Mouse (Mus musculus): ENCODE data around the gene Ttc7b. TPM values are rescaled to one million over a fixed set of nuclear protein-coding genes. Genes with fewer than 3 reads are reported as not detected.

Ttc7b gene
- polyA plus RNA-seq, 1 experiment, result 18.2 TPM

DNA sequence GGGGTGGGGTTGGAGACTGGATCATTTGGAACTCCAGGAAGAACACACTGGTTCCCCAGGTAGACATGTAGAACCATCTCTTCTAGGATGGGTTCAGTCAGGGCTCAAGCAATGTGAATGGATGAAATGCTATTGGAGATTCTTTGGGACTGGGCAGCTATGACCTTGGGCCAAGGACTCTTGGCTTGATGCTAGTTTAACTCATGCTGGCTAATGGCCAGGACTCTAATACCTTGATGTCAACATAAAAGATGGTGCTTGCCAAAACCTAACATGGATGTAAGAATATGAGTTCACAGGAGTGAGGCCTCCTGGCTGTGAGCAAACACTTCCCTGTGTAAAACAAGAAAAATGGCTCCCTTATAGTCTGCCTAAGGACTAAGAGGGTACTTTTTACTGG, 138.1 kb downstream of the Ttc7b start:
- no peak overlapping the region for H3K4me2 ChIP-seq (ENCODE audit: low read depth)
- no peaks in the 10 kb centered on the region for H3K79me2 ChIP-seq (ENCODE audit: control insufficient read depth, insufficient read depth)
- peaks cover 26% of the 10 kb centered on the region for H3K36me3 ChIP-seq (ENCODE audit: control insufficient read depth, insufficient read depth)
- no peak overlapping the region for H3K4me3 ChIP-seq
- no peaks in the 10 kb centered on the region for H3K27me3 ChIP-seq (ENCODE audit: control insufficient read depth, insufficient read depth, insufficient read length)
- TF ChIP-seq TCF3 (IDR thresholded peaks at IDR 0.05; ENCODE audit: insufficient read length, low read depth), result no peak
- no peak for TF ChIP-seq SRF (IDR thresholded peaks at IDR 0.05; ENCODE audit: control insufficient read depth, insufficient read length, low read depth)
- TF ChIP-seq MYOD1 (IDR thresholded peaks at IDR 0.05; ENCODE audit: control insufficient read depth in 1 of 3, insufficient read length in 2 of 3, low read depth in 2 of 3), result no peak
- TF ChIP-seq TCF12 (IDR thresholded peaks at IDR 0.05; ENCODE audit: insufficient read depth, poor library complexity, severe bottlenecking), result no peak
- TF ChIP-seq REST (IDR thresholded peaks at IDR 0.05; ENCODE audit: insufficient read depth, insufficient read length), result no peak
- no peak for TF ChIP-seq CEBPB (IDR thresholded peaks at IDR 0.05; ENCODE audit: insufficient read depth, poor library complexity, severe bottlenecking)
- TF ChIP-seq MAX (IDR thresholded peaks at IDR 0.05; ENCODE audit: low read depth), result no peak
- TF ChIP-seq POLR2AphosphoS2 (IDR thresholded peaks at IDR 0.05; ENCODE audit: insufficient read length, low read depth), result no peak
- TF ChIP-seq POLR2A (IDR thresholded peaks at IDR 0.05; ENCODE audit: insufficient read length, low read depth), result no peak
- TF ChIP-seq USF1 (IDR thresholded peaks at IDR 0.05; ENCODE audit: low read depth), result no peak
- no peak for TF ChIP-seq MYOG (IDR thresholded peaks at IDR 0.05; ENCODE audit: control insufficient read depth in 1 of 3, insufficient read depth in 1 of 3, insufficient read length in 2 of 3, low read depth in 2 of 3)
- no peak for TF ChIP-seq E2F4 (IDR thresholded peaks at IDR 0.05; ENCODE audit: insufficient read depth)
- H3ac ChIP-seq (ENCODE audit: control insufficient read depth, insufficient read length), result no peak overlapping the region

GRCm38 (mm10) chr12:100381941-100382340, 138.7 kb downstream of the Ttc7b start:
- Histone ChIP-seq H3K79me2 (ENCODE audit: control insufficient read depth, insufficient read depth) (no peaks in the 10 kb centered on the region), H3K4me3 (no peak overlapping the region), H3K36me3 (ENCODE audit: control insufficient read depth, insufficient read depth) (peaks cover 25% of the 10 kb centered on the region), H3K4me2 (ENCODE audit: low read depth) (no peak overlapping the region), H3ac (ENCODE audit: control insufficient read depth, insufficient read length) (no peak overlapping the region), H3K27me3 (ENCODE audit: control insufficient read depth, insufficient read depth, insufficient read length) (no peaks in the 10 kb centered on the region)
- TF ChIP-seq TCF12 (IDR thresholded peaks at IDR 0.05; ENCODE audit: insufficient read depth, poor library complexity, severe bottlenecking) (no peak), E2F4 (IDR thresholded peaks at IDR 0.05; ENCODE audit: insufficient read depth) (no peak), REST (IDR thresholded peaks at IDR 0.05; ENCODE audit: insufficient read depth, insufficient read length) (no peak), SRF (IDR thresholded peaks at IDR 0.05; ENCODE audit: control insufficient read depth, insufficient read length, low read depth) (no peak), MAX (IDR thresholded peaks at IDR 0.05; ENCODE audit: low read depth) (no peak), TCF3 (IDR thresholded peaks at IDR 0.05; ENCODE audit: insufficient read length, low read depth) (no peak), POLR2AphosphoS2 (IDR thresholded peaks at IDR 0.05; ENCODE audit: insufficient read length, low read depth) (no peak), CEBPB (IDR thresholded peaks at IDR 0.05; ENCODE audit: insufficient read depth, poor library complexity, severe bottlenecking) (no peak), MYOD1 (IDR thresholded peaks at IDR 0.05; ENCODE audit: control insufficient read depth in 1 of 3, insufficient read length in 2 of 3, low read depth in 2 of 3) (no peak), MYOG (IDR thresholded peaks at IDR 0.05; ENCODE audit: control insufficient read depth in 1 of 3, insufficient read depth in 1 of 3, insufficient read length in 2 of 3, low read depth in 2 of 3) (no peak)

DNA sequence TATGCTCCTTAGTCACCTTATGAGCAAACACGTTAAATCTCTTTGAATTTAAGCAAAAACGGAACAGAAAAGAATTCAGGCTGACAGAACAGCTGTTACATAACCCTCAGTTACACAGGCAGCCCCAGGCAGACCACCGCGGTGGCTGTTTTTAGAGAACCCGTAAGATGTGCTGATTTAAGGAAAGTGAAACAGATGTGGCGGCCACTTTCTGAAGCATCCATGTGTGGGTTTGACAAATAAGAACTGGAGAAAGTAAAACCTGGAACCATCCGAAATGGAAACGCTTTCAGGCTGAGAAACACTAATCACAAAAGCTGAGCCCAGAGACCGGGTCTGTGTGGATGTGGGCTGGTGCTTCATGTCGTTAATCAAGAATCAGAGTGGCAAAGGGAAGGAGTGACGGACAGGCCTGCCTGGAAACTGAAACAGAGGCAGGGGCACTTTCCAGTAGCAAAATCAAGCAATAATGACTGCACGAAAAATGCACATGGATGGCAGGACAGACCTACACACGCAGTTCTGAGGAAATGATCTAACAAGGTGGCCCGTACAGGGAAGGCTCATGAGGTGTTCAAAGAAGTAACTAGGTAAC, 139.8 kb downstream of the Ttc7b start:
- TF ChIP-seq POLR2A (IDR thresholded peaks at IDR 0.05; ENCODE audit: insufficient read length, low read depth) (no peak), REST (IDR thresholded peaks at IDR 0.05; ENCODE audit: insufficient read depth, insufficient read length) (no peak), E2F4 (IDR thresholded peaks at IDR 0.05; ENCODE audit: insufficient read depth) (no peak), MYOG (IDR thresholded peaks at IDR 0.05; ENCODE audit: control insufficient read depth in 1 of 3, insufficient read depth in 1 of 3, insufficient read length in 2 of 3, low read depth in 2 of 3) (no peak), USF1 (IDR thresholded peaks at IDR 0.05; ENCODE audit: low read depth) (no peak), TCF12 (IDR thresholded peaks at IDR 0.05; ENCODE audit: insufficient read depth, poor library complexity, severe bottlenecking) (no peak), MAX (IDR thresholded peaks at IDR 0.05; ENCODE audit: low read depth) (no peak), MYOD1 (IDR thresholded peaks at IDR 0.05; ENCODE audit: control insufficient read depth in 1 of 3, insufficient read length in 2 of 3, low read depth in 2 of 3) (no peak), SRF (IDR thresholded peaks at IDR 0.05; ENCODE audit: control insufficient read depth, insufficient read length, low read depth) (no peak), TCF3 (IDR thresholded peaks at IDR 0.05; ENCODE audit: insufficient read length, low read depth) (no peak), POLR2AphosphoS2 (IDR thresholded peaks at IDR 0.05; ENCODE audit: insufficient read length, low read depth) (no peak), CEBPB (IDR thresholded peaks at IDR 0.05; ENCODE audit: insufficient read depth, poor library complexity, severe bottlenecking) (no peak)
- H3K4me2 ChIP-seq (ENCODE audit: low read depth), result no peak overlapping the region
- H3K27me3 ChIP-seq (ENCODE audit: control insufficient read depth, insufficient read depth, insufficient read length), result no peaks in the 10 kb centered on the region
- peaks cover 19% of the 10 kb centered on the region for H3K36me3 ChIP-seq (ENCODE audit: control insufficient read depth, insufficient read depth)
- H3K4me3 ChIP-seq, result no peak overlapping the region
- H3K79me2 ChIP-seq (ENCODE audit: control insufficient read depth, insufficient read depth), result no peaks in the 10 kb centered on the region
- no peak overlapping the region for H3ac ChIP-seq (ENCODE audit: control insufficient read depth, insufficient read length)

GRCm38 (mm10) chr12:100379833-100380232, 140.8 kb downstream of the Ttc7b start:
- H3K79me2 ChIP-seq (ENCODE audit: control insufficient read depth, insufficient read depth), result no peaks in the 10 kb centered on the region
- H3K4me3 ChIP-seq, result no peak overlapping the region
- H3K27me3 ChIP-seq (ENCODE audit: control insufficient read depth, insufficient read depth, insufficient read length), result no peaks in the 10 kb centered on the region
- H3K4me2 ChIP-seq (ENCODE audit: low read depth), result no peak overlapping the region
- TF ChIP-seq MYOD1 (IDR thresholded peaks at IDR 0.05; ENCODE audit: control insufficient read depth in 1 of 3, insufficient read length in 2 of 3, low read depth in 2 of 3) (peak in 1 of 3 experiments; percentile 1), POLR2A (IDR thresholded peaks at IDR 0.05; ENCODE audit: insufficient read length, low read depth) (no peak), MYOG (IDR thresholded peaks at IDR 0.05; ENCODE audit: control insufficient read depth in 1 of 3, insufficient read depth in 1 of 3, insufficient read length in 2 of 3, low read depth in 2 of 3) (no peak)
- H3ac ChIP-seq (ENCODE audit: control insufficient read depth, insufficient read length), result no peak overlapping the region
- H3K36me3 ChIP-seq (ENCODE audit: control insufficient read depth, insufficient read depth), result peaks cover 19% of the 10 kb centered on the region

GRCm38 (mm10) chr12:100378266-100378665, 142.4 kb downstream of the Ttc7b start:
- TF ChIP-seq CEBPB (IDR thresholded peaks at IDR 0.05; ENCODE audit: insufficient read depth, poor library complexity, severe bottlenecking) (no peak), USF1 (IDR thresholded peaks at IDR 0.05; ENCODE audit: low read depth) (no peak), MYOD1 (IDR thresholded peaks at IDR 0.05; ENCODE audit: control insufficient read depth in 1 of 3, insufficient read length in 2 of 3, low read depth in 2 of 3) (peak in 1 of 3 experiments; percentile 4), REST (IDR thresholded peaks at IDR 0.05; ENCODE audit: insufficient read depth, insufficient read length) (no peak)
- H3K27me3 ChIP-seq (ENCODE audit: control insufficient read depth, insufficient read depth, insufficient read length), result no peaks in the 10 kb centered on the region
- peak overlapping the region; percentile 67 for H3K4me2 ChIP-seq (ENCODE audit: low read depth)
- no peaks in the 10 kb centered on the region for H3K79me2 ChIP-seq (ENCODE audit: control insufficient read depth, insufficient read depth)
- H3ac ChIP-seq (ENCODE audit: control insufficient read depth, insufficient read length), result no peak overlapping the region
- no peak overlapping the region for H3K4me3 ChIP-seq
- H3K36me3 ChIP-seq (ENCODE audit: control insufficient read depth, insufficient read depth), result peaks cover 13% of the 10 kb centered on the region
